Mouse (Mus musculus) liver, postnatal 0 days (tissue): ENCODE data around the gene Ubash3b. TPM values are rescaled to one million over a fixed set of nuclear protein-coding genes. Genes with fewer than 3 reads are reported as not detected.
A peak's percentile ranks its signal among the peaks of the same experiment; 100 is the strongest.

Experiments used
- ATAC-seq: fragments of 200-750 bp; cut with Nextera tagmentation; 2 replicates; pipeline ENCODE4 v1.8.0; 2017; ENCODE audit warnings: mild to moderate bottlenecking, moderate library complexity
- DNase-seq: peaks from one replicate; pipeline ENCODE4 v3.0.0-alpha.2; 2016
- H3K27ac ChIP-seq: fragments of 300-500 bp; sonication (generic); 2 replicates; pipeline ENCODE4 v1.5.1; 2014; ENCODE audit warnings: antibody characterized with exemption, moderate library complexity, mild to moderate bottlenecking, low read depth
- H3K27me3 ChIP-seq: fragments of 300-500 bp; sonication (generic); 2 replicates; pipeline ENCODE4 v1.6.1; 2014; ENCODE audit warnings: low read length, control low read depth, mixed read lengths; ENCODE audit not compliant: insufficient read depth
- H3K36me3 ChIP-seq: fragments of 300-500 bp; sonication (generic); replicated peaks from 2 replicates; pipeline ENCODE4 v1.6.1; 2014; ENCODE audit warnings: mild to moderate bottlenecking, control low read depth, low read length, moderate library complexity, mixed read lengths; ENCODE audit not compliant: insufficient read depth
- H3K4me1 ChIP-seq: fragments of 300-500 bp; sonication (generic); 2 replicates; pipeline ENCODE4 v1.6.1; 2014; ENCODE audit warnings: antibody characterized with exemption, mild to moderate bottlenecking, control low read depth; ENCODE audit not compliant: insufficient read depth
- H3K4me2 ChIP-seq: fragments of 300-500 bp; sonication (generic); 2 replicates; pipeline ENCODE4 v1.6.1; 2014; ENCODE audit warnings: low read depth, mild to moderate bottlenecking, low read length, moderate library complexity, mixed read lengths
- H3K4me3 ChIP-seq: fragments of 300-500 bp; sonication (generic); 2 replicates; pipeline ENCODE4 v1.5.1; 2014; ENCODE audit warnings: low read depth, low read length
- H3K9ac ChIP-seq: fragments of 300-500 bp; sonication (generic); replicated peaks from 2 replicates; pipeline ENCODE4 v1.6.1; 2014; ENCODE audit warnings: mild to moderate bottlenecking, moderate library complexity
- H3K9me3 ChIP-seq: fragments of 300-500 bp; sonication (generic); 2 replicates; pipeline ENCODE4 v1.6.1; 2016; ENCODE audit warnings: mild to moderate bottlenecking, control low read depth, low read length, mixed read lengths
- CTCF ChIP-seq: sonication (generic); IDR thresholded peaks from 2 replicates; pipeline ENCODE4 v1.5.1; 2016; ENCODE audit warnings: antibody characterized with exemption, low read depth
- EP300 ChIP-seq: IDR thresholded peaks from 2 replicates; pipeline ENCODE4 v1.6.1; 2016; ENCODE audit warnings: antibody characterized with exemption, low read depth, mild to moderate bottlenecking
- WGBS: fragments of 180-500 bp; shearing (Covaris S2); extraction: QIAGEN DNeasy Blood & Tissue Kit; methylation state at CpG from one replicate; pipeline ENCODE4 v1.1.7; 2014; ENCODE audit not compliant: insufficient replicate concordance; 5-methylcytosine and 5-hydroxymethylcytosine counted together
- polyA plus RNA-seq: library from polyadenylated mRNA; unstranded; fragments of >200 nt; fragmentation: Nextera tagmentation; extraction: Ambion mirVana; gene quantifications from 2 replicates; pipeline ENCODE4 v1.2.1, GENCODE M21; 2015

Gene Ubash3b
- polyA plus RNA-seq, 1 experiment from 2014 or later: 6.6 TPM

DNA sequence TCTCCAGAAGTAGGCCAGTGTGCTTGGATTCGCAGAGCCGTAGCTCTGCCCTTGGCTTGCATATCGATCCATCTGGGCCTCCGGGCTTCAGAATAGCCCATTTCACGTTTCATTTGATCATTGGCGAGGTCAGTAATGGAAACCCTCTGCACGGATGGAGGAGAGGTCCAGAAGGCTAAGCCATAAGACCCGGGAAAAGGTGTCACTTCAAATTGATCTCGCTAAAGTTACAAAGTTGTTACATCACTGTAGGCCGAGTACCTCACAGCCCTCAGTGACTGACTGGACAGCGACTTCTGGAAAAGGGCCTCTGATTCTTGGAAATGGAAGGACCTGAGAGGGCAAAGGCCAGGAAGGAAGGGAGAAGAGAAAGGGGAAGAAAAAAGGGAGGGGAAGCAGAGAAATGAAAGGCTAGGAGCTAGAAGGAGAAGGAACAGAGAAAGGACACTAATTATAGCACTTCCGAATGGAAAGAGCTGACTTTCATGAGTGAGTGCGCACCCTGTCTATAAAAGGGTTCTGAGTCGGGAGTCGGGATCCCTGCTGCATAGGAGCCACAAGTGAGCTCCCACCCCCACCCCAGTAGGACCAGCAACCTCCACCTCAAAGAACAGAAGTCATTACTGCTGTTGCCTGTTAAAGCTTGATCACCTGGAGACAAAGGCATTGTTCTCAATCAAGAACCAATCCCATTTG lies 3.5 kb downstream of the Ubash3b start:
- TF ChIP-seq EP300 (no peak), CTCF (no peak)
- peak overlapping the region; percentile 67 for H3K9ac ChIP-seq
- 26% methylated on average over 15 of the region's 15 CpGs for WGBS
- peak overlapping the region; percentile 48; the same call in 1 of the 2 replicates for H3K27ac ChIP-seq
- H3K9me3 ChIP-seq: no peaks in the 10 kb centered on the region
- ATAC-seq (no peak), DNase-seq (no peak)
- peak overlapping the region; percentile 74 for H3K4me3 ChIP-seq
- H3K4me1 ChIP-seq: peaks cover 20% of the 10 kb centered on the region
- no peaks in the 10 kb centered on the region for H3K36me3 ChIP-seq
- peaks cover 13% of the 10 kb centered on the region for H3K27me3 ChIP-seq
- peak overlapping the region; percentile 86 for H3K4me2 ChIP-seq

DNA sequence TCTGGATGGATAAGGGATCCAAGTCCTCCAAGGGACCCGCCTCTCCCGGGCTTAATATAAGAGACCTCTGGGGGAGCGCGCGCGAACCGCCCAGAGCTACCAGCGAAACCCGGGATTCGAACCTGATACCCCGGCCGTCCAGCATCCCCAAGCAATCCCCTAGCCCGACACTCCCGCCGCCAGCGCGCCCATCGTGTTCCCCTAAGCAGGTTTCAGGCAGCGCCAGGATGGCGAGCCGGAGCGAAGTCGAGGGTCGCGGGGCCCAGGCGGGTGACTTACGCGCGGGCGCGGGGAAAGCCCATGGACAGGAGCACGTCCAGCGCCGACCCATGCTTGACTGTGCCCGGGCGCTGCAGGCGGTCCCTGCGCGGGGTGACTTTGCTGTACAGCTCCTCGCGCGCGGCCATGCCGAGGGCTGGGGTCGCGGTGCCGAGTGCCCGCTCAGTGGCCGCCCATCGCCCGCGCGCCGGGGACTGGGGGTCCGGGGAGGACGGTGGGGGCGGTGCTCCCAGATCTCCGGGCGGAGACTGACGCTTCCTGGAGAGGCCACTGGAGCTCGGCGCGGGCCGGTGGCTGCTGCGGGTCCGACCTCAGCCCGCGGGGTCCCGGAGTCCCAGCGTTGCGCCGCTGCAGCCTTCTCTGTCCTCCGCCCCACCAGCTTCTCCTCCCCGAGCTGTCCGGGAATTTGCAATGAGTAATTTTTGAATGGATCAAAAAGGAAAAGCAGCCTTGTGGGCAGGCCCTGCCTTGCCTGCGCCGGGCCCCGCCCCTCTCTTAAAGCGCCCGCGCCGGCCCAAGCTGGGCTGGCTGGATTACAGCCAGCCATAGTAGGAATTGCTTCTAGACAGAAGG lies 4.3 kb downstream of the Ubash3b start:
- ATAC-seq: peak; percentile 75
- Histone ChIP-seq H3K36me3 (no peaks in the 10 kb centered on the region), H3K4me2 (peak overlapping the region; percentile 86), H3K4me3 (peak overlapping the region; percentile 74), H3K27ac (peak overlapping the region; percentile 76), H3K4me1 (peaks cover 24% of the 10 kb centered on the region), H3K27me3 (peaks cover 13% of the 10 kb centered on the region), H3K9me3 (no peaks in the 10 kb centered on the region), H3K9ac (peak overlapping the region; percentile 67)
- peak; percentile 64 for DNase-seq
- WGBS: under 1% methylated on average over 82 of the region's 82 CpGs
- no peak for TF ChIP-seq CTCF
- no peak for TF ChIP-seq EP300

- ATAC-seq: no peak
Measured at GRCm38 (mm10) chr9:41156720-41157019, 4.8 kb downstream of the Ubash3b start.

GRCm38 (mm10) chr9:41156006-41156719 lies 5.3 kb downstream of the Ubash3b start:
- no peak for ATAC-seq
- Histone ChIP-seq H3K27me3 (peaks cover 13% of the 10 kb centered on the region), H3K9ac (no peak overlapping the region; the same call in 1 of the 2 replicates), H3K4me1 (peaks cover 21% of the 10 kb centered on the region), H3K9me3 (no peaks in the 10 kb centered on the region), H3K36me3 (no peaks in the 10 kb centered on the region), H3K4me2 (peak overlapping the region; percentile 86), H3K4me3 (peak overlapping the region; percentile 74), H3K27ac (no peak overlapping the region)
- WGBS: 30% methylated on average over 20 of the region's 20 CpGs
- TF ChIP-seq CTCF (no peak), EP300 (no peak)
- no peak for DNase-seq

More at GRCm38 (mm10) chr9:41156720-41157019, 4.8 kb downstream of the Ubash3b start:
- peak; percentile 28 for DNase-seq
- Histone ChIP-seq H3K9ac (peak overlapping the region; percentile 67), H3K4me2 (peak overlapping the region; percentile 86), H3K27me3 (peaks cover 13% of the 10 kb centered on the region), H3K4me3 (peak overlapping the region; percentile 74), H3K4me1 (peaks cover 24% of the 10 kb centered on the region), H3K9me3 (no peaks in the 10 kb centered on the region), H3K36me3 (no peaks in the 10 kb centered on the region), H3K27ac (0 out of 2 replicates have a peak overlapping the region, but pooled peaks have one; percentile 76)
- WGBS: under 1% methylated on average over 20 of the region's 20 CpGs
- TF ChIP-seq EP300 (no peak), CTCF (no peak)

- Histone ChIP-seq H3K27ac (0 out of 2 replicates have a peak overlapping the region, but pooled peaks have one; percentile 29), H3K9me3 (no peaks in the 10 kb centered on the region), H3K27me3 (peaks cover 13% of the 10 kb centered on the region), H3K9ac (0 out of 2 replicates have a peak overlapping the region, but pooled peaks have one; percentile 17), H3K4me3 (no peak overlapping the region), H3K36me3 (no peaks in the 10 kb centered on the region), H3K4me1 (peaks cover 29% of the 10 kb centered on the region), H3K4me2 (no peak overlapping the region)
- TF ChIP-seq EP300 (no peak), CTCF (no peak)
- no peak for DNase-seq
- WGBS: 64% methylated on average over 1 of the region's 1 CpGs
- no peak for ATAC-seq
Measured at GRCm38 (mm10) chr9:41153979-41154378, 7.5 kb downstream of the Ubash3b start.

GRCm38 (mm10) chr9:41153050-41153449 lies 8.4 kb downstream of the Ubash3b start:
- no peaks in the 10 kb centered on the region for H3K36me3 ChIP-seq
- H3K27me3 ChIP-seq: peaks cover 13% of the 10 kb centered on the region
- H3K4me1 ChIP-seq: peaks cover 25% of the 10 kb centered on the region
- no peak for ATAC-seq
- H3K9ac ChIP-seq: no peak overlapping the region
- peak; percentile 27 for DNase-seq
- TF ChIP-seq CTCF (no peak; the same call in 1 of the 2 replicates), EP300 (no peak)
- 26% methylated on average over 5 of the region's 5 CpGs for WGBS
- peak overlapping the region; percentile 75 for H3K27ac ChIP-seq
- H3K4me3 ChIP-seq: no peak overlapping the region
- H3K9me3 ChIP-seq: no peaks in the 10 kb centered on the region
- H3K4me2 ChIP-seq: peak overlapping the region; percentile 14; the same call in 1 of the 2 replicates
